Mouse (Mus musculus) midbrain, embryonic 16.5 days (tissue): ENCODE data around the gene Lats2. TPM values are rescaled to one million over a fixed set of nuclear protein-coding genes. Genes with fewer than 3 reads are reported as not detected.
"Not testable (repeated sequence)": the region's sequence is repeated elsewhere in the genome, so short reads cannot be mapped to it uniquely, and the experiment has no call there.

Source experiments
- ATAC-seq: fragments of 200-750 bp; cut with Nextera tagmentation; 2 replicates; pipeline ENCODE4 v1.8.0; 2017; ENCODE audit warnings: moderate TSS enrichment
- H3K27ac ChIP-seq: fragments of 300-500 bp; sonication (generic); 2 replicates; pipeline ENCODE4 v1.5.1; 2014; ENCODE audit warnings: mild to moderate bottlenecking, low read length, mixed read lengths
- H3K27me3 ChIP-seq: fragments of 300-500 bp; sonication (generic); 2 replicates; pipeline ENCODE4 v1.6.1; 2014; ENCODE audit warnings: low read depth, low read length, mixed read lengths; ENCODE audit not compliant: control insufficient read depth, insufficient read depth
- H3K36me3 ChIP-seq: fragments of 300-500 bp; sonication (generic); 2 replicates; pipeline ENCODE4 v1.6.1; 2014; ENCODE audit warnings: mild to moderate bottlenecking, low read length, moderate library complexity, mixed read lengths; ENCODE audit not compliant: control insufficient read depth, insufficient read depth
- H3K4me1 ChIP-seq: fragments of 300-500 bp; sonication (generic); 2 replicates; pipeline ENCODE4 v1.6.1; 2014; ENCODE audit warnings: mild to moderate bottlenecking, low read length, mixed read lengths; ENCODE audit not compliant: control insufficient read depth, insufficient read depth
- H3K4me2 ChIP-seq: fragments of 300-500 bp; sonication (generic); 2 replicates; pipeline ENCODE4 v1.6.1; 2014; ENCODE audit warnings: mild to moderate bottlenecking, low read length, mixed read lengths
- H3K4me3 ChIP-seq: fragments of 300-500 bp; sonication (generic); 2 replicates; pipeline ENCODE4 v1.5.1; 2014; ENCODE audit warnings: low read depth, mild to moderate bottlenecking, low read length, moderate library complexity, mixed read lengths
- H3K9ac ChIP-seq: fragments of 300-500 bp; sonication (generic); 2 replicates; pipeline ENCODE4 v1.6.1; 2014; ENCODE audit warnings: low read depth, low read length, mixed read lengths
- H3K9me3 ChIP-seq: fragments of 300-500 bp; sonication (generic); replicated peaks from 2 replicates; pipeline ENCODE4 v1.6.1; 2014; ENCODE audit warnings: mild to moderate bottlenecking, low read length, mixed read lengths; ENCODE audit not compliant: control insufficient read depth, poor library complexity, severe bottlenecking
- WGBS: fragments of 180-500 bp; shearing (Covaris S2); extraction: QIAGEN DNeasy Blood & Tissue Kit; methylation state at CpG from one replicate; pipeline ENCODE4 v1.1.7; 2014; 5-methylcytosine and 5-hydroxymethylcytosine counted together
- polyA plus RNA-seq: library from polyadenylated mRNA; unstranded; fragments of >200 nt; fragmentation: Nextera tagmentation; extraction: Ambion mirVana; gene quantifications from 2 replicates; pipeline ENCODE4 v1.2.1, GENCODE M21; 2015

Gene Lats2
- polyA plus RNA-seq, 1 experiment from 2014 or later, result 5.2 TPM

DNA sequence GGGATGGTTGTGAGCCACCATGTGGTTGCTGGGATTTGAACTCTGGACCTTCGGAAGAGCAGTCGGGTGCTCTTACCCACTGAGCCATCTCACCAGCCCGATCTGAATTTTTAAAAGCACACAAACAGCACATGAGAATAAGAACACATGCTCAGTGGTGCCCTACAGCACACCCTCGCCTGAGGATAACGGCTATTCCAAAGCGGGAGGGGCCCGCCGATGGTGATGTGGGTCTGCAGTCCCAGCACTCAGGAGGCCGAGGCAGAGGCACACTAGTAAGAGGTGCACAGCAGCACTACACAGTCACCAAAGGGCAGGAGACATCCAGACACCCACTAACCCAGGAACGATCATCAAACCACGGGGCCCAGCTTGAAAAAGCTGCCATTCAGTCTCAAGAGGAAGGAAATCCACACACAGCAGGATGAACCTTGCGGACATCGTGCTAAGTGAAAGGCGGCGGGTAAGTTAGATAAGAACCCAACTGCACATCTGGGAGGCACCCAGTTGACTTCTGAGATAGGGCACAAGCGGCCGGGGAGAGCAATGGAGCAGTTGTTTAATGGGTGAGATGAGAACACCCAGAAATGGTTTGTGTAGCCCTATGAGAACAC lies 65.6 kb downstream of the Lats2 start:
- Histone ChIP-seq H3K36me3 (0 out of 2 replicates have a peak, but pooled peaks cover 7% of the 10 kb centered on the region), H3K27ac (no peak overlapping the region), H3K4me2 (no peak overlapping the region), H3K27me3 (no peaks in the 10 kb centered on the region), H3K4me1 (no peaks in the 10 kb centered on the region), H3K9me3 (no peaks in the 10 kb centered on the region), H3K9ac (no peak overlapping the region), H3K4me3 (no peak overlapping the region)
- no peak for ATAC-seq
- WGBS, result 94% methylated on average over 17 of the region's 17 CpGs

DNA sequence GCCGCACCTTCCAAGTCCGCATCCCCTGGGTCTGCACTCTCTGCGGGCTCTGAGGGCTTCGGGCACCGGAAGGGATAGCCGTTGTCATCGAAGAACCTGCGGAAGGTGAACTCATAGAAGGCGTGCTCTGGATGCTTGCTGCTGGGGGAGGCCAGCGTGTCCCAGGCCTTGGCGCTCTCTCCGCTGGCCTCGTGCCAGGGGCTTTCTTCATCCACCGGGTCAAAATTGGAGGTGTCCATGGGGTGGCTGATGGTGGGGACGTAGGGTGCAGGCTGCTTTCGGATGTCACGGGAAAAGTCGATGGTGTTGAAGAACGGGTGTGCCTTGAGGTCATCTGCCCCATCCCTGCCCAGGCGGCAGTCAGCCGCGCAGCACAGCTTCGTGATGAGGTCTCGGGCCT lies 66.9 kb downstream of the Lats2 start:
- H3K36me3 ChIP-seq, result 0 out of 2 replicates have a peak, but pooled peaks cover 2% of the 10 kb centered on the region
- H3K4me3 ChIP-seq, result no peak overlapping the region
- no peak overlapping the region for H3K9ac ChIP-seq
- no peaks in the 10 kb centered on the region for H3K9me3 ChIP-seq
- no peaks in the 10 kb centered on the region for H3K4me1 ChIP-seq
- H3K27me3 ChIP-seq, result no peaks in the 10 kb centered on the region
- H3K4me2 ChIP-seq, result no peak overlapping the region
- no peak for ATAC-seq
- 95% methylated on average over 24 of the region's 24 CpGs for WGBS
- H3K27ac ChIP-seq, result no peak overlapping the region

DNA sequence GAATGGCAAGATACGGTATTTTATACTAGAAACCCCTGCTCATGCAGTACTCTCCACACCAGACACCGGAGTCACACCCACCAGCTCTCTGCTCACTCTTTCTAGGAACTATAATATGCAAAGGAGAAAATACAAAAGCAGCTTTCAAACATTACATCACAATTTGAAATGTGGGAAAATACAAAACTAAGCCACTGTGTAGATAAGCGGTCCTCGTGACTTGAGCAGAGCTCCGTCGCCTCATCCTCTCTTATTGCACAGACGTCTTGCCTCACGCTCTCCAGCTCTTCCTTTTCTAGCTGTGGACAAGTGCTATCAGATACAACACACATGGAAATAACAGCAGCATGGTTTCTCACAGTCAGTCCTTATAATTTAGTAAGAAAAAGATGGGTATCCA lies 67.5 kb downstream of the Lats2 start:
- no peak overlapping the region for H3K4me2 ChIP-seq
- H3K9me3 ChIP-seq, result no peaks in the 10 kb centered on the region
- H3K27me3 ChIP-seq, result no peaks in the 10 kb centered on the region
- no peak overlapping the region for H3K4me3 ChIP-seq
- H3K27ac ChIP-seq, result no peak overlapping the region
- no peaks in the 10 kb centered on the region for H3K4me1 ChIP-seq
- no peak for ATAC-seq
- WGBS, result 93% methylated on average over 8 of the region's 8 CpGs
- no peak overlapping the region for H3K9ac ChIP-seq
- H3K36me3 ChIP-seq, result no peaks in the 10 kb centered on the region

DNA sequence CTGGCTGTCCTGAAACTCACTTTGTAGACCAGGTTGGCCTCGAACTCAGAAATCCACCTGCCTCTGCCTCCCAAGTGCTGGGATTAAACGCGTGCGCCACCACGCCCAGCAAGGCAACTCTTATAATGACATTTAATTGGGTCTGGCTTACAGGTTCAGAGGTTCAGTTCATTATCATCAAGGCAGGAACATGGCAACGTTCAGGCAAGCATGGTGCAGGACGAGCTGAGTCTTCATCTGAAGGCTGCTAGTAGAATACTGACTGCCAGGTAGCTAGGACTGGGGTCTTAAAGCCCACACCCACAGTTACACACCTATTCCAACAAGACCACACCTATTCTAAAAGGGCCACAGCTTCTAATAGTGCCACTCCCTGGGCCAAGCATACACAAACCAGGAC lies 70.1 kb downstream of the Lats2 start:
- not testable (repeated sequence) for H3K4me3 ChIP-seq, H3K36me3 ChIP-seq, H3K4me2 ChIP-seq, ATAC-seq, H3K4me1 ChIP-seq, H3K27ac ChIP-seq, H3K9ac ChIP-seq, H3K27me3 ChIP-seq, H3K9me3 ChIP-seq
- 93% methylated on average over 7 of the region's 7 CpGs for WGBS

DNA sequence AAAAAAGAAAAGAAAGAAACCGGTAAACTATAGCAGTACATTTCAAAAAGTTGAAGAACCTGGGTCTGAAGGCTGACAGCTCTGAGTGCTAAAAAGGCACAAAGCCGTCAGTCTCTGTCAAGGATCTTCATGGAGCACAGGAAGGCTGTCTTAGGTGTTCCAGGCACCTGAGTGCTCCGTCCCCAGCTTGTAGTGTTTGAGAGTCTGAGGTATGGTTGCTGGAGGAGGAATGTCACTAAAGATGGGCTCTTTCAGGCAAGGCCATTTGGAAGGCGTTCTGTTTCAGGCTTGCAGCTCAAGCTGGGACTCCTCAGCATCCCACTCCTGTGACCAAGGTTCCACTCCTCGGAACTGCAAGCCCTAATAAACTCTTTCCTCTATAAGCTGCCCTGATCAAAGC lies 70.7 kb downstream of the Lats2 start:
- Histone ChIP-seq H3K27me3 (no peaks in the 10 kb centered on the region), H3K36me3 (no peaks in the 10 kb centered on the region), H3K27ac (no peak overlapping the region), H3K9me3 (no peaks in the 10 kb centered on the region), H3K4me2 (no peak overlapping the region), H3K4me1 (no peaks in the 10 kb centered on the region), H3K4me3 (no peak overlapping the region), H3K9ac (no peak overlapping the region)
- WGBS, result 90% methylated on average over 5 of the region's 5 CpGs
- ATAC-seq, result no peak

DNA sequence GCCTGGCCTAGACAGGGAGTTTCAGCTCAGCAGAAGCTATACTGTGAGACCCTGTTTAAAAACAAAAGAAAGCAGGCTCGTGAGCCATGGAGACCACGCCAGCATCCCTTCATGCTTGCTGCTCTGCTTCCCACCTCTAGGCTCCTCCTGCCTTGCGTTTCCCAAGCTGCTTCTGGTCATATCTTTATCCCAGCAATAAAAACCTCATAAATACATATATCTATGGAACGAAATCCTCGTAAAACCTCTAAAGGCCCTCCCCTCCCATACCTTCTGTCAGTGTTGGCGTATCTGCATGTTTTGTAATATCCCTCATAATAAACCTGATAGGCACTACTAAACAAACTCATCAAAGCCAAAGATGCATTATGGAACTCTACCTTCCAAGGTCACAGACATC lies 71.5 kb downstream of the Lats2 start:
- H3K4me2 ChIP-seq, result no peak overlapping the region
- no peaks in the 10 kb centered on the region for H3K4me1 ChIP-seq
- WGBS, result 86% methylated on average over 6 of the region's 6 CpGs
- H3K9me3 ChIP-seq, result no peaks in the 10 kb centered on the region
- no peak overlapping the region for H3K27ac ChIP-seq
- H3K36me3 ChIP-seq, result no peaks in the 10 kb centered on the region
- no peak for ATAC-seq
- no peak overlapping the region for H3K4me3 ChIP-seq
- no peaks in the 10 kb centered on the region for H3K27me3 ChIP-seq
- no peak overlapping the region for H3K9ac ChIP-seq

DNA sequence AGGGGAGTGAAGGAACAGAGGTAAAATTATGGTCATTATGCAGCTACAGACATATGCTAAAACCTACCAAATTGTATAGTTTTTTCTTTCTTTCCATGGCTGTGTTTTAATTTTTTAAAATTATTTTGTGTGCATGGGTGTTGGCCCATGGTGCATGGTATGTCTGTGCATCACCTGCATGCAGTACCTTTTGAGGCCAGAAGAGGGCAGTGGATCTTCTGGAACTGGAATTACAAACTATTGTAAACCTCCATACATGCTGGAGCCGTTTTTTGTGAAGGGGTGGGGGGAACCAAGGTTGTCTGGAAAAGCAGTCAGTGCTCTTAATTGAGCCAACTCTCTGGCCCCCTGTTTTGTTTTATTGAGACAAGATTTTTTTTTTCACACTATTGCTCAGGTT lies 73.6 kb downstream of the Lats2 start:
- H3K4me3 ChIP-seq, result no peak overlapping the region
- no peak overlapping the region for H3K27ac ChIP-seq
- no peak for ATAC-seq
- H3K9ac ChIP-seq, result no peak overlapping the region
- H3K27me3 ChIP-seq, result no peaks in the 10 kb centered on the region
- no peaks in the 10 kb centered on the region for H3K9me3 ChIP-seq
- no peaks in the 10 kb centered on the region for H3K4me1 ChIP-seq
- H3K4me2 ChIP-seq, result no peak overlapping the region
- H3K36me3 ChIP-seq, result no peaks in the 10 kb centered on the region
- 5% methylated on average over 1 of the region's 1 CpGs for WGBS

DNA sequence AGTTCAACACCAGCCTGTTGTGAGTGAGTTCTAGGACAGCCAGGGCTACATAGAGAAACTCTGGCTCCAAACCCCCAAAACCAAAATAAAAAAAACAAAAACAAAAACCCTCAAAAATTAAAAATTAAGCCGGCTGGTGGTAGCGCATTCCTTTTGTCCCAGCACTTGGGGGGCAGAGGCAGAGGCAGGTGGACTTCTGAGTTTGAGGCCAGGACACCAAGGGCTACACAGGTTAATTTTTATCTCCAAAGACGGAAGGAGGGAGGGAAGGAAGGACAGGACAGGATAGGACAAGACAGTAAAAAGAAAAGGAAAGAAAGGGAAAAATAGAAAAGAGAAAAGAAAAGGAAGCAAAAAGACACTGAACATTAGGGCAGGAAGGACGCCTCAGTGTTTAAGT lies 75.4 kb downstream of the Lats2 start:
- H3K4me2 ChIP-seq, result no peak overlapping the region
- H3K9me3 ChIP-seq, result no peaks in the 10 kb centered on the region
- no peak overlapping the region for H3K9ac ChIP-seq
- no peak for ATAC-seq
- H3K4me1 ChIP-seq, result no peaks in the 10 kb centered on the region
- no peak overlapping the region for H3K4me3 ChIP-seq
- no peaks in the 10 kb centered on the region for H3K36me3 ChIP-seq
- no peak overlapping the region for H3K27ac ChIP-seq
- WGBS, result 80% methylated on average over 4 of the region's 4 CpGs
- no peaks in the 10 kb centered on the region for H3K27me3 ChIP-seq

DNA sequence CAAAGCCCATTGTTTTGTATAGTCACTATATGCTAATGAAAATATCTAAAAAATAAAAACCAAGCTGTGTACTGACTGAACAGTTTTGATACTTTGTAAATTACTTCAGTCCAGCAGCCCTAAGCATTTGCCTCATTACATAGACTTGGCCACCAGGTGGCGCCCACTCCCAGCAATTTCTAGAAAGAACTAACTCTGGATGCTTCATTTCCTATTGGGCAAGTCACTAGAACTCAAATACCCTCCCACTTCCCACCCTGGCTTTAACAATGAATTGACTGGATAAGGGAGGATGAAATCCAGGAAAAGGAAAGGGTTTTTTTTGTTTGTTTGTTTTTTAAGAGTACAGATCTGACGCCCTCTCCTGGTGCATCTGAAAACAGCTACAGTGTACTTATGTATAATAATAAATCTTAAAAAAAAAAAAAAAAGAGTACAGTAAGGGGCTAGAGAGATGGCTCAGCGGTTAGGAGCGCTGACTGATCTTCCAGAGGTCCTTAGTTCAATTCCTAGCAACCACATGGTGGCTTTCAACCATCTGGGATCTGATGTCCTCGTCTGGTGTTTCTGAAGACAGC lies 78.1 kb downstream of the Lats2 start:
- Histone ChIP-seq H3K27ac (no peak overlapping the region), H3K36me3 (no peaks in the 10 kb centered on the region), H3K4me3 (no peak overlapping the region), H3K9ac (no peak overlapping the region), H3K4me1 (no peaks in the 10 kb centered on the region), H3K27me3 (no peaks in the 10 kb centered on the region), H3K9me3 (no peaks in the 10 kb centered on the region), H3K4me2 (no peak overlapping the region)
- WGBS, result 27% methylated on average over 5 of the region's 5 CpGs
- peak; percentile 91 for ATAC-seq
